13 mouse cellular contexts compared by ENCODE assay signal in the genomic region with DNA sequence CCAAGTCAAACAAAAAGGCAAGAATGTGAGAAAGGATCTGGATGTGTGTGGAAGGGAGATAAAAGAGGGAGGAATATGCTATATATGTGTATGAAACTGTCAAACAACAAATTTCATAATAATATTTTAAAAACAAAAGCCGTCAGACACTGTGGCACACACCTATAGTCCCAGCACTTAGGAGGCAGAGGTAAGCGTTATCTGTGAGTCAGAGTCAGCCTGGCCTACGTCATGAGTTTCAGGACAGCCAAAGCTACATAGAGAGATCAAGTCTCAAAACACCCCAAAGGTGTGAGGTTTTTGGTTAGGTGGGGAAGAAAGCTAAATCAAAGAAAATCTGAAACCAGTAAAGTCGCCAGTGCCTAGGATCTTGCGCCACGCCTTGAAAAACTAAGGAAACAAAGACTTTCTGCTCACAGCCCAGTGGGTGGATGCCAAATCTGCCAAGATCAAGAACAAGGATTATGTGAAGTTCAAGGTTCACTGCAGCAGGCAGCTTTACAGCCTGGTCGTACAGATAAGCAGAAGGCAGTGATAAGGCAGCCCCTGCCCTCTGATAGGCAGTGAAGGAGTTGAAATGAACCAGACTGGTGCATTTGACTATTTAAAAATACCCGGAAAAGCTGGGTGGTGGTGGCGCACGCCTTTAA. TPM values are rescaled to one million over a fixed set of nuclear protein-coding genes. Genes with fewer than 3 reads are reported as not detected.
A peak's percentile ranks its signal among the peaks of the same experiment; 100 is the strongest.
DNase-seq lines count a peak whose midpoint lies in the region; ATAC-seq and TF ChIP-seq lines count a peak whose summit lies in the region.
"Had no signal": no experiment of that assay in that cellular context is flagged by ENCODE, and none has a peak within 500 bp of the region (broad histone marks: within the 10 kb centered on the region; RNA-seq: fewer than 3 reads in every experiment).

No protein-coding gene starts in this region.

- H3K27me3 ChIP-seq in liver, embryonic 14.5 days (ENCODE audit: control insufficient read depth, insufficient read depth, low read length) = no peaks in the 10 kb centered on the region
- H3K27me3 ChIP-seq in forebrain, embryonic 12.5 days = no peaks in the 10 kb centered on the region
- H3K27me3 ChIP-seq: embryonic facial prominence, embryonic 15.5 days; limb, embryonic 13.5 days had no signal

- H3K4me3 ChIP-seq in liver, embryonic 14.5 days (ENCODE audit: insufficient read depth in 1 of 2, low read depth in 2 of 2, low read length in 2 of 2) = no peak overlapping the region
- H3K4me3 ChIP-seq in forebrain, embryonic 12.5 days (replicated peaks) = no peak overlapping the region
- H3K4me3 ChIP-seq: embryonic facial prominence, embryonic 15.5 days; limb, embryonic 13.5 days had no signal

- H3K4me2 ChIP-seq in liver, embryonic 14.5 days (ENCODE audit: low read depth) = no peak overlapping the region
- H3K4me2 ChIP-seq in forebrain, embryonic 12.5 days = no peak overlapping the region
- H3K4me2 ChIP-seq: embryonic facial prominence, embryonic 15.5 days; limb, embryonic 13.5 days had no signal

- peak; percentile 86 for TF ChIP-seq EP300 in liver, embryonic 14.5 days (IDR thresholded peaks at IDR 0.05; ENCODE audit: low read depth)

- H3K9me3 ChIP-seq in liver, embryonic 14.5 days (ENCODE audit: control insufficient read depth, low read length) = no peaks in the 10 kb centered on the region
- H3K9me3 ChIP-seq in forebrain, embryonic 12.5 days = no peaks in the 10 kb centered on the region
- H3K9me3 ChIP-seq: embryonic facial prominence, embryonic 15.5 days; limb, embryonic 13.5 days had no signal

- no peak overlapping the region for H3K9ac ChIP-seq in liver, embryonic 14.5 days (replicated peaks)
- no peak overlapping the region for H3K9ac ChIP-seq in forebrain, embryonic 12.5 days
- H3K9ac ChIP-seq: embryonic facial prominence, embryonic 15.5 days; limb, embryonic 13.5 days had no signal

- peak; percentile 36; the same call in 1 of the 2 replicates for ATAC-seq in common myeloid progenitor, adult 5-6 weeks (replicated peaks; ENCODE audit: low read depth, poor library complexity, severe bottlenecking)
- peak; percentile 95 for ATAC-seq in liver, embryonic 14.5 days (ENCODE audit: insufficient read depth)
- ATAC-seq in forebrain, embryonic 12.5 days (ENCODE audit: low FRiP score) = no peak

- H3K4me1 ChIP-seq in liver, embryonic 14.5 days (replicated peaks; ENCODE audit: control insufficient read depth in 2 of 2, insufficient read depth in 2 of 2, low read length in 1 of 2) = peaks cover 12% of the 10 kb centered on the region in 2 experiments
- no peaks in the 10 kb centered on the region for H3K4me1 ChIP-seq in forebrain, embryonic 12.5 days
- H3K4me1 ChIP-seq: embryonic facial prominence, embryonic 15.5 days; limb, embryonic 13.5 days had no signal

- 39% methylated on average over 10 of the region's 10 CpGs for WGBS in liver, embryonic 14.5 days (ENCODE audit: insufficient replicate concordance)
- 91% methylated on average over 10 of the region's 10 CpGs for WGBS in forebrain, embryonic 12.5 days

- peak; percentile 15 for DNase-seq in spleen, adult 12 weeks (ENCODE audit: low spot score)
- no peak for DNase-seq in spleen, adult 18-20 months
- DNase-seq in liver, embryonic 14.5 days (ENCODE audit: low read depth in 3 of 3, low spot score in 3 of 3) = peak; percentile 43 to 54 (median 48)
- peak; percentile 48 for DNase-seq in yolk sac, embryonic 10.5 days (ENCODE audit: low spot score)
- no peak for DNase-seq in right cerebral cortex, postnatal 10 days (ENCODE audit: low spot score in 2 of 2)
- DNase-seq in left cerebral cortex, adult 8-10 months (ENCODE audit: low spot score in 2 of 2) = no peak
- DNase-seq: cerebellum, postnatal 36 days; kidney, adult 9 months; lung, postnatal 36 days had no signal

- no peak for TF ChIP-seq CTCF in liver, embryonic 14.5 days (IDR thresholded peaks at IDR 0.05; ENCODE audit: low read depth)

- peaks cover 3% of the 10 kb centered on the region; the same call in 1 of the 2 replicates for H3K36me3 ChIP-seq in liver, embryonic 14.5 days (replicated peaks; ENCODE audit: control insufficient read depth, insufficient read depth, low read depth)
- H3K36me3 ChIP-seq in forebrain, embryonic 12.5 days (replicated peaks) = peaks cover 31% of the 10 kb centered on the region

- no peak overlapping the region for H3K27ac ChIP-seq in liver, embryonic 14.5 days
- H3K27ac ChIP-seq in forebrain, embryonic 12.5 days = no peak overlapping the region
- H3K27ac ChIP-seq: embryonic facial prominence, embryonic 15.5 days; limb, embryonic 13.5 days had no signal

RNA-seq across cellular contexts. Expression of a gene that starts 33.8 kb away (rescaled TPM):
- total RNA-seq in common myeloid progenitor, adult 5-6 weeks (2017) = 24.8 and 30.6 TPM in 2 replicates
- polyA plus RNA-seq in liver, embryonic 14.5 days (2012; rRNA removed) = 4.3 and 8.5 TPM in 2 replicates
- polyA plus RNA-seq in liver, embryonic 14.5 days (2014; fragmentation: Nextera tagmentation; extraction: Ambion mirVana) = 14.4 and 15.1 TPM in 2 replicates
- polyA plus RNA-seq in forebrain, embryonic 12.5 days (2016; fragmentation: Nextera tagmentation; extraction: Ambion mirVana) = 138 and 146 TPM in 2 replicates
- 100 to 1,000 TPM; 139 to 152 (median 146) TPM for total RNA-seq in left cerebral cortex, adult 8-10 months (2022)

RNA-seq across cellular contexts. Expression of a gene that starts 59.0 kb away (rescaled TPM):
- 350 and 405 TPM in 2 replicates for total RNA-seq in common myeloid progenitor, adult 5-6 weeks (2017)
- polyA plus RNA-seq in liver, embryonic 14.5 days (2012; rRNA removed) = 38.0 and 58.0 TPM in 2 replicates
- 23.2 and 26.1 TPM in 2 replicates for polyA plus RNA-seq in liver, embryonic 14.5 days (2014; fragmentation: Nextera tagmentation; extraction: Ambion mirVana)
- 71.3 and 73.9 TPM in 2 replicates for polyA plus RNA-seq in forebrain, embryonic 12.5 days (2016; fragmentation: Nextera tagmentation; extraction: Ambion mirVana)
- total RNA-seq in left cerebral cortex, adult 8-10 months (2022) = 100 to 1,000 TPM; 114 to 121 (median 120) TPM

Comparison
In these comparisons a context has a peak if more than half of its experiments do, and no peak if none do; other contexts are left out.
1. DNase-seq: peak in spleen, adult 12 weeks (single experiment), liver, embryonic 14.5 days (3 of 3) and yolk sac, embryonic 10.5 days (single experiment); none in spleen, adult 18-20 months (0 of 2), right cerebral cortex, postnatal 10 days (0 of 2) and left cerebral cortex, adult 8-10 months (0 of 2).